Mouse (Mus musculus): ENCODE results near the gene Gm11983. TPM values are rescaled to one million over a fixed set of nuclear protein-coding genes. Genes with fewer than 3 reads are reported as not detected.
"Not testable (repeated sequence)": the region's sequence is repeated elsewhere in the genome, so short reads cannot be mapped to it uniquely, and the experiment has no call there.

Gm11983 gene
- polyA plus RNA-seq, 1 experiment from 2014 or later = not detected

GRCm38 (mm10) chr11:6840775-6841174 lies 3.3 kb upstream of the Gm11983 start:
- H3K4me1 ChIP-seq = peaks cover 2% of the 10 kb centered on the region; the same call in 1 of the 2 replicates
- H3K36me3 ChIP-seq = no peaks in the 10 kb centered on the region
- no peak overlapping the region for H3K4me3 ChIP-seq
- DNase-seq (ENCODE audit: low spot score) = no peak
- 66% methylated on average over 3 of the region's 3 CpGs for WGBS
- no peak overlapping the region for H3K27ac ChIP-seq (replicated peaks)
- no peaks in the 10 kb centered on the region for H3K27me3 ChIP-seq (ENCODE audit: low read depth, poor library complexity, severe bottlenecking)
- H3K9me3 ChIP-seq (replicated peaks) = no peaks in the 10 kb centered on the region

GRCm38 (mm10) chr11:6834636-6835035 lies 2.8 kb downstream of the Gm11983 start:
- WGBS = 69% methylated on average over 13 of the region's 13 CpGs
- DNase-seq (ENCODE audit: low spot score) = no peak

GRCm38 (mm10) chr11:6833731-6834130 lies 3.7 kb downstream of the Gm11983 start:
- no peaks in the 10 kb centered on the region for H3K9me3 ChIP-seq (replicated peaks)
- no peaks in the 10 kb centered on the region for H3K36me3 ChIP-seq
- no peak for DNase-seq (ENCODE audit: low spot score)
- 93% methylated on average over 9 of the region's 9 CpGs for WGBS
- H3K27me3 ChIP-seq (ENCODE audit: low read depth, poor library complexity, severe bottlenecking) = no peaks in the 10 kb centered on the region
- no peaks in the 10 kb centered on the region for H3K4me1 ChIP-seq
- H3K27ac ChIP-seq (replicated peaks) = no peak overlapping the region
- no peak overlapping the region for H3K4me3 ChIP-seq

More at GRCm38 (mm10) chr11:6834636-6835035, 2.8 kb downstream of the Gm11983 start:
- no peaks in the 10 kb centered on the region for H3K27me3 ChIP-seq (ENCODE audit: low read depth, poor library complexity, severe bottlenecking)
- H3K36me3 ChIP-seq = no peaks in the 10 kb centered on the region
- no peak overlapping the region for H3K4me3 ChIP-seq
- no peaks in the 10 kb centered on the region for H3K9me3 ChIP-seq (replicated peaks)
- no peak overlapping the region for H3K27ac ChIP-seq (replicated peaks)
- no peaks in the 10 kb centered on the region for H3K4me1 ChIP-seq

GRCm38 (mm10) chr11:6831931-6832330 lies 5.5 kb downstream of the Gm11983 start:
- no peak overlapping the region for H3K4me3 ChIP-seq
- no peaks in the 10 kb centered on the region for H3K27me3 ChIP-seq (ENCODE audit: low read depth, poor library complexity, severe bottlenecking)
- H3K36me3 ChIP-seq = no peaks in the 10 kb centered on the region
- H3K9me3 ChIP-seq (replicated peaks) = no peaks in the 10 kb centered on the region
- H3K27ac ChIP-seq (replicated peaks) = no peak overlapping the region
- H3K4me1 ChIP-seq = peaks cover 9% of the 10 kb centered on the region; the same call in 1 of the 2 replicates
- 82% methylated on average over 9 of the region's 9 CpGs for WGBS
- DNase-seq (ENCODE audit: low spot score) = no peak

GRCm38 (mm10) chr11:6828196-6828595 lies 9.3 kb downstream of the Gm11983 start:
- Histone ChIP-seq H3K4me1 (peaks cover 9% of the 10 kb centered on the region; the same call in 1 of the 2 replicates), H3K27me3 (ENCODE audit: low read depth, poor library complexity, severe bottlenecking) (no peaks in the 10 kb centered on the region), H3K36me3 (no peaks in the 10 kb centered on the region), H3K9me3 (replicated peaks) (no peaks in the 10 kb centered on the region), H3K27ac (replicated peaks) (no peak overlapping the region), H3K4me3 (no peak overlapping the region)
- no peak for DNase-seq (ENCODE audit: low spot score)
- WGBS = 66% methylated on average over 5 of the region's 5 CpGs

GRCm38 (mm10) chr11:6826157-6826556 lies 11.3 kb downstream of the Gm11983 start:
- WGBS = 98% methylated on average over 3 of the region's 3 CpGs
- H3K4me1 ChIP-seq = peaks cover 9% of the 10 kb centered on the region; the same call in 1 of the 2 replicates
- no peak overlapping the region for H3K4me3 ChIP-seq
- H3K27ac ChIP-seq (replicated peaks) = no peak overlapping the region
- H3K27me3 ChIP-seq (ENCODE audit: low read depth, poor library complexity, severe bottlenecking) = no peaks in the 10 kb centered on the region
- no peaks in the 10 kb centered on the region for H3K9me3 ChIP-seq (replicated peaks)
- H3K36me3 ChIP-seq = no peaks in the 10 kb centered on the region
- no peak for DNase-seq (ENCODE audit: low spot score)

GRCm38 (mm10) chr11:6823176-6823575 lies 14.3 kb downstream of the Gm11983 start:
- Histone ChIP-seq H3K27me3 (ENCODE audit: low read depth, poor library complexity, severe bottlenecking) (no peaks in the 10 kb centered on the region), H3K4me1 (peaks cover 8% of the 10 kb centered on the region; the same call in 1 of the 2 replicates), H3K4me3 (no peak overlapping the region), H3K36me3 (no peaks in the 10 kb centered on the region), H3K9me3 (replicated peaks) (no peaks in the 10 kb centered on the region), H3K27ac (replicated peaks) (no peak overlapping the region)
- no peak for DNase-seq (ENCODE audit: low spot score)
- WGBS = 92% methylated on average over 2 of the region's 2 CpGs

GRCm38 (mm10) chr11:6814486-6814885 lies 23.0 kb downstream of the Gm11983 start:
- no peaks in the 10 kb centered on the region for H3K36me3 ChIP-seq

GRCm38 (mm10) chr11:6802879-6803278 lies 34.6 kb downstream of the Gm11983 start:
- not testable (repeated sequence) for DNase-seq (ENCODE audit: low spot score); H3K4me3 ChIP-seq; H3K27me3 ChIP-seq (ENCODE audit: low read depth, poor library complexity, severe bottlenecking); H3K27ac ChIP-seq (replicated peaks); H3K9me3 ChIP-seq (replicated peaks); H3K36me3 ChIP-seq; H3K4me1 ChIP-seq

More at GRCm38 (mm10) chr11:6814486-6814885, 23.0 kb downstream of the Gm11983 start:
- Histone ChIP-seq H3K27me3 (ENCODE audit: low read depth, poor library complexity, severe bottlenecking) (no peaks in the 10 kb centered on the region), H3K4me3 (no peak overlapping the region), H3K4me1 (no peaks in the 10 kb centered on the region), H3K27ac (replicated peaks) (no peak overlapping the region), H3K9me3 (replicated peaks) (no peaks in the 10 kb centered on the region)
- DNase-seq (ENCODE audit: low spot score) = no peak
- 95% methylated on average over 4 of the region's 4 CpGs for WGBS

GRCm38 (mm10) chr11:6790690-6791089 lies 46.8 kb downstream of the Gm11983 start:
- Histone ChIP-seq H3K9me3 (replicated peaks) (peaks cover 6% of the 10 kb centered on the region; the same call in 1 of the 2 replicates), H3K4me3 (no peak overlapping the region)
- WGBS = 91% methylated on average over 3 of the region's 3 CpGs

More at GRCm38 (mm10) chr11:6790690-6791089, 46.8 kb downstream of the Gm11983 start:
- no peak for DNase-seq (ENCODE audit: low spot score)
- Histone ChIP-seq H3K27me3 (ENCODE audit: low read depth, poor library complexity, severe bottlenecking) (no peaks in the 10 kb centered on the region), H3K36me3 (no peaks in the 10 kb centered on the region), H3K4me1 (no peaks in the 10 kb centered on the region), H3K27ac (replicated peaks) (no peak overlapping the region)

Other genes starting within 250 kb of the Gm11983 start
- 17.2 and 39.7 TPM in 2 replicates for gene Nacad, start 231.6 kb downstream of the Gm11983 start, polyA plus RNA-seq (2016; fragmentation: Nextera tagmentation; extraction: Ambion mirVana)
- 61.7 and 70.5 TPM in 2 replicates for gene Tbrg4, start 211.6 kb downstream of the Gm11983 start, polyA plus RNA-seq (2016; fragmentation: Nextera tagmentation; extraction: Ambion mirVana)
- not detected in 2 replicates for gene Wap, start 199.0 kb downstream of the Gm11983 start, polyA plus RNA-seq (2016; fragmentation: Nextera tagmentation; extraction: Ambion mirVana)
- gene Ramp3, start 179.1 kb downstream of the Gm11983 start, polyA plus RNA-seq (2016; fragmentation: Nextera tagmentation; extraction: Ambion mirVana) = 5.6 and 7.1 TPM in 2 replicates
- 1.2 and 1.4 TPM in 2 replicates for gene Adcy1, start 225.8 kb upstream of the Gm11983 start, polyA plus RNA-seq (2016; fragmentation: Nextera tagmentation; extraction: Ambion mirVana)